Mouse (Mus musculus): ENCODE measurements at regions not wholly inside any gene's neighbourhood (a gene's known extent, or its start where the extent isn't known, plus 50 kb on each side); places are given as distances from the start of the nearest gene placed in this dataset.

DNA sequence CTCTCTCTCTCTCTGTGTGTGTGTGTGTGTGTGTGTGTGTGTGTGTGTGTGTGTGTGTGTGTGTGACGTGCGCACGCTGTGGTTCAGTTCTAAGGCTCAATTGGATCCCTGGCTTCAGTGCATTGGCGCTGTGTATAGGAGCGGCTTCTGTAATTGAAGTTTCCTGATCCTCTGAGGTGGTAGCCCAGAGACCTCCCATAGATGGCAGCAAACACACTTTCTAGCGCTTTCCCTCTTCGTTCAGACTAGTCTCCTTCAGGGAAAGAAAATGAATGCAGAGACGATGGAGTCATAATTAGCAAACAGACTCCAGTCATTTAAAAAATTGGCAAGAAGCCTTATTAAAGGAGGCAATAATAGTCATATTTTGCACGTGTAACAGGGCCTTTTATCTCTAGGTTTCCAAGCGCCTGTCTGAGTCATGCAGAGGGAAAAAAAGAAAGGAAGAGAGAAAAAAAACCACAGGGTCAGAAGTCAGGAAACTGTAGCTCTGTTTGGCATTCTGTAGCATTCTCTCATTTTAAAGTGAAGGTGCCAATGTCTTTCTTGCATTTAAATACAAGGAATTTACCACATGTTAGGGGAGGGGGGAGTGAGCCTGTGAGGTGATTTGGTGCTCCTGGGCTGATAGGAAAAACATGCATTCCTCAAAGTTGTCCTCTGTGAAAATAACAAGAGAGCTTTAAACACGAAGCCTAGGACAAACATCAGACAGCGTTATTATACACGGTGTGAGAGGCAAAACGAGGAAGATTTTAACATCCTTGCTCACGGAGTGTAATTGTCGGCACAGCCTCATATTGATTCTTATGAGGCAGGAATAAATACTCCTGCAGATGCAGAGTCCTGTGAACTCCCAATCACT lies 439.4 kb upstream of the Kif2a start:
- DNase-seq = peak; percentile 67 to 74

DNA sequence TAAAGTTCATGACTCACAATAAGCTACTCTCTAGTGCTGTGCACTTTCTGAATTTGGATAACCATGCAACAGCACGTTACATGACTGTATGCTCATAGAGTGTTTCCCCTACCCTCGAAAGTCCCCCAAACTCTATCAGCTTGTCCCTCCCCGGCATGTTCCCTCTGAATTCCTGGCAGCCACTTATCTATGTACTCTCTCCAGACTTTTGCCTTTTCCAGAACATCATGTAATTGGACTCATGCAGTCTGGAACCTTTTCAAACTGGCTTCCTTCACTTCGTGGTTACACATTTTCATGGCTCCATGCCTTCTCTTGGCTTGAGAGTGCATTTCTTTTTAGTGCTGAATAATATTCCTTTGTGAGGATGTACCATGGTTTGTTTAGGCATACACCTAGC lies 436.8 kb upstream of the Kif2a start:
- no peak for DNase-seq

DNA sequence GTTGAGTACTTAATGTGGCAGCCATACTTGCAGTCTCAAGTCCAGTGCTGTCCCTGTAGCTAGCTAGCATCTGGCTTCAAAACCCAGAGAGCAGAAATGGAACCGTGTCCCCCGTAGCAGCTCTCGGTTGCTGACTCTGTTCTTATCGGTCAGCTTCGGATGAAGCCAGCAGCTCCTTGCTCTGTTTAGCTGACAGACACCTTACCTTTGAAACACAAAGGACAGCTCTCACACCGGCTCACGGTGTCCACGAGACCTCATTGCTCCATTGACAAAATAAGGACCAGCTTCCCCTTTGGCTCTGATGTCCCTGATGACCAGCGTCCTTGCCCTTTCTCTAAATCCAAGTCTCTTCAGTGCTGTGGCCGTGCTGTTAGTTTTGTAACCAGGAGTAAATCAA lies 435.3 kb upstream of the Kif2a start:
- DNase-seq = no peak

DNA sequence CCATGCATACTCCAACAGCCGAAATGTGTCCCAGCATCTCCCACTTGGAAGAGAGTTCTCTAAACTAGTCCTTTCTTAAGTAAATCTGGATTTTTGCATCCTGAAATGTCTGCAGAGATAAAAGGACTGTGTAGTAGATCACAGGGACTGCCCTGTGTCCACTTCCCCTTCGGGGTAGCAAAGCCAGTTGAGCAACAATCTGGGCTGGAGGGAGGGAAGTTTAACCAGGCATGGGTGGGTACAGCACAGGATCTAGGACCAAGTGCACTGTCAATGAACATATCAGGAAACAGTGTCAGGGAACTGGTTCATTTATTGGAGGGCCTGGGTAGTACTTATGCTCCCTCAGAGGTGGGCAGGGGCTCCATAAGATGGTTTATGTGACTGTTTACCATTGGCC lies 434.5 kb upstream of the Kif2a start:
- DNase-seq = no peak

DNA sequence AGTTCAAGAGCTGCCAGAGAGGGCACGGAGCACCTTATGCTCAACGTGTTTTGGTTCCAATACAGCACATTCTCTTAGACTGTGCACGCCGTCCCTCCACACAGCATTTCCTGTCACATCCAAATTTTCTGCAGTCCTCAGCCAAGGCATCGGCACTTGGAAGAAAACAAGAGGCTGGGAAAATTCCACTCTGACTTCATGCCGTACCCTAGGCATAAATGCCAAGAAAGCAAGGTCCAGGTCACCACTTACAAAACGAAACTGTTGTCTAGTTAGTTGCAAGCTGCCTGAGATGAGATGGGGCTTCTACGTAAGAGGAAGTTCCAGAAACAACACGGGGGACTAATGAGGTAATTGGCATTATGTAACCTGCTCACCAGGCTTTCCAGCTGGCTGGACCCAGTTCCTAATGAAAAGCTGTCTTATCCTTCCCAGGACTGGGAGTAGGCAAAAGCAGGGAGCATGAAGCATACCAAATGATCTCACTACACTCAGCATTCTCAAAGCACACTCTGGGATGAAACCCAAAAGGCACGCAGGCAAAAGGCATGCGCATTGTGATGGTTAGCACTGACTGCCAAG lies 427.8 kb upstream of the Kif2a start:
- peak; percentile 55 to 77 for DNase-seq

DNA sequence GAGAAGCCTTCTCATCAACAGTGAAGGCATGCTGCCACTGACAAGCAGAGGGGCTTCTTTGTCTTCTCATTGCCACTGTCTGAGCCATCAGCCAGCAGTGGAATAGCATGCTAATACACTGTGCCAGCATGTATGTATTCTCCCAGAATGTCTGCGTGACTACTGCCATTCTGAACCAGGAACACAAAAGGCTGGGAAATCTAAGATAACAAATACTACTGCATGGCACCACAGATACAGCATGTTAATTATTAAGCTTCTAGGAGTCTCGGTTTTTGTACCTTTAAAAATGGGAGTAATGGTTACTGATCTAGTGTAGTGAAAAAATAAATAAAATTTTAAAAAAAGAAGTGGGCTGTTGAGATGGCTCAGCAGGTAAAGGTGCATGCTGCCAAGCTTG lies 425.9 kb upstream of the Kif2a start:
- DNase-seq = no peak

DNA sequence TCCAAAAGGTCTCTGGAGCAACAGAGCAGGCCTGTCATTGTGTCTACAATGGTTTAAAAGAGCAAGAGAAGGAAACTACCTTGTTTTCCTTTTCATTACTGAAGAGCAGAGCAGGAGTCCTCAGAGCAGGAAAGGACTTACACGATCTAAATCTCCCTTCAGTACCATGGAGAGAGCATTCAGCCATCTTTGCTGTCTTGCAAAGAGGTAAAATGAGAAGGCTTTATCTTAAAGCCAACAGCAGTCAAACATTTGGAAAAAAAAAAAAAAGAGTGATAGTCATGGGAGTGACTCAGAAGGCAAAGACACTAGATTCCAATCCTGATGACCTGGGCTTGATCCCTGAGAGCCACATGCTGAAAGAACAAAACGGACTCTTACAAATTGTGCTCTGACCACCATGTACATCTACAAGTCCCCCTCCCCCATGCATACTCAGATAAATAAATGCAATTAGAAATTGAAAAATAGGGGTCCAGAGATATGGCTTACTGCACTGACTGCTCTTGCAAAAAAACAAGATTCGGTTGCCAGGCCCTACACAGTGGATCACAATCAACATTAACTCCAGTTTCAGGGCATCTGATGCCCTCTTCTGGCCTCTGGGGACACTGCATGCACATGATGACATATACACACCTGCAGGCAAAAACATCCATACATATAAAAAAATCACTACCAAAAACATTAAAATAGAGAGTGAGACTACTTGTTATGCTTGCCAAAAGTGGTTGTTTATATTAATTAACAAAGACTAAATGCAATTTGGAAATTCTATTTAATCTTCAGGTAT lies 397.6 kb upstream of the Kif2a start:
- no peak for DNase-seq

DNA sequence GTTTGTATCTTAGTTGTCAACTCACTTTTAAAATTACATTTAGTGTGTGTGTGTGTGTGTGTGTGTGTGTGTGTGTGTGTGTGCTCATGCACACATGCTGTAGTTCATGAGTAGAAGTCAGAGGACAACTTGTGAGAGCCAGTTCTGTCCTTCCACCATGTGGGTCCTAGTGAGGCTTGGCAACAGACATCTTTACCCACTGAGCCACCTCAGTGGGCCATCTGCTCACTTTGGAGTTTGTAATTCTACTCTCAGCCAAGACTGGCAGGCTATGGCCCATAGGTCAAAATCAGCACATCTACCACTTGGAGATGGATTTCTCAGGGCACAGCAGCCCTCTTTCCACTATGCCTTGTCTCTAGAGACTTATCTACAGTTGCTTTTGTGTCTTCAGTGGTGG lies 388.3 kb upstream of the Kif2a start:
- DNase-seq = no peak

DNA sequence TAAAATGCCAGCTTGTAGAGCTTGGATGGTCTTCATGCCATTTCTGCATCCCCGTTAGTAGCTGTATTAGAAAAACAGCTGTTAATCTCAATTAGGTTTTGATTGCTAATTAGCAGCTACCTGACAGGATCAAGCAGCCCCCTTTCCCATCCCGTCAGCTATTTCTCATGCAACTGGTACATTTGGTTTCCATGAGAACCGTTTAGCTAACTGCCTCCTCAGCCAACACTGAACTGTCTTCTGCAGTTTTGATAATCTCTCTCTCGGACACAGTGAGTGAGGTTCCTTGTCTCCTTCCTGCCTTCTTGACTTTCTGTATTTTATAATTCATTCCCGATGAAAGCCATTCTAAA lies 385.7 kb upstream of the Kif2a start:
- DNase-seq = no peak

DNA sequence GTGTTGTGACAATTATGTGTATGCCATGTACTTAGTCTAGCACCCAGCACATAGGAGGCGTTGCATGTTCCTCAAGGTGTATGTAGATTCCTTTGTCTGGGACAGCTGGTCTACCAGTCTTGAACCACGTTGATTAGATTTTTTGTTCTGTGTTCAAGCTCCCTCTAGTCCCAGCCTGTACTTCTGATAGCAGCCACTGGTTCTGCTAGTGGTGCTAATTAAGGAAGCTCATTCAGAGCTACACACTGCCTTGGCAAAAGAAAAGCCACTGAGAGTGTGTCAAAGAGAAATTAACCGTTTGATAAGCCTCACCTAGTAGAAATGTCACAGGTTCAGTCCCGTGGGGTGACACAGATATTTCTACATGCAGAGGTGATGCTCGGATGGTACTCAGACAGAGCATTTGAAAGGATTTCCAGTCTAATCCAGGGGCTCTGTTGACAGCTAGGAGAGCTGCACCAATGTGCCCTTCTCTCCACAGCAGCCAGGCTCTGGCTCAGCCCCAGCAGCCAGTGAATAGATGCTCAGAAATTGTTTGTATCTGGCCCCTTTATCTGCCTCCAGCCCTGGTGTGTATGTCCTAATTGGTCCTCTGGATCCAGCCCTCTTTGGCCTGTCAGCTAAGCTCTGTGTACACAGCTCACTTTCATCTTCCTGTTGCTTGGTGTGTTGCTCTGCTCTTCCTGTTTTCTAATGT lies 385.2 kb upstream of the Kif2a start:
- no peak for DNase-seq

DNA sequence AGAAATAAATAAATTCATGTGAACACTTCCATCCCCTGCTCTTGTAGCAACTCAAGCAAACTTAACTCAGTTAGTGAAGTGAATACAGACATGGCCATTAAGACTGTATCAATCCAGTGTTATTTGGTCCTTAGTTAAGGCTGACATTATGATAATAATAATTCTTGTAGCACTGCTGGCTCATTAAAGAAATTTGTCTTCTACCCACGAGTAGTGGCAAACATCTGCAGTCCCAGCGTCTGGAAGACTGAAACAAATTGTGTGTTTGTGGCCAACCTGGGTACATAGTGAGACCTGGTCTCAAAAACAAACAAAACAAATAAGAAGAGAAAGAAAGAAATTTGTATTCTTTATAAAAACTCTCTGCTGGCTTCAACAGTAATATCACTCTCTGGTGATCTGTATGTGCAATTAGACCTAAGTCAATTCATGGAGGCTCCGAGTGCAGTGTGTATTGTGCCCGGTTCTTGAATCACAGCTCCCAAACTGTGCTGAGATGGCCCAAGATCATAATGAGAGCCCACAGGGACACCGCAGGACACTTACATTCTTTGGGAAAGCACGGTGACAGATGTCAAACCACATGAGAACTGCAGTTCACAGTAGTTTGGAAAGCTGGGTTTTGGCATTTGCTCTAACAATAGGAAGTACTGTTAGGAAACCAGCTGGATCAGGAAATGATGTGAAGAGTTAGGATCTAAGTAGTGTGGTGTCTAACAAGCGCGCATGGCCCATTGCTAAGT lies 376.9 kb upstream of the Kif2a start:
- DNase-seq = no peak

DNA sequence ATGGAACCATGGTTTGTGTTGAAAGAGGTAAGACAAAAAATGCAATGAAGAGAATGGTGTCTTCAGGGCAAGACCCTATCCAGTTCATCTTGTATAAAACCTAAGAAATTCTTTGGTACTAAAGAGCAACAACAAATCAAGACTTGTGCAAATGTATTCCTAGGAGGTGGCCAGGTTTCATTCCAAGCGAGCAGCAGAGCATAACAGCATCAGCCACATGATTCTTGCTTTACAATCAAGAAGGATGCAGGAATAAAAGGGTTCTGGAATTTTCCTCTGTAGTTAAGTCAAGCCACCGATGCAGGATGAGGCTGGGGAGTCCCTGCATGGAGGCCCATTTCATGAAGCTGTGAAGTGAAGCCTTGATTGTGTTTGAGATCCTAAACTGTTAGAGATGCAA lies 374.1 kb upstream of the Kif2a start:
- DNase-seq = peak; percentile 9 to 52

DNA sequence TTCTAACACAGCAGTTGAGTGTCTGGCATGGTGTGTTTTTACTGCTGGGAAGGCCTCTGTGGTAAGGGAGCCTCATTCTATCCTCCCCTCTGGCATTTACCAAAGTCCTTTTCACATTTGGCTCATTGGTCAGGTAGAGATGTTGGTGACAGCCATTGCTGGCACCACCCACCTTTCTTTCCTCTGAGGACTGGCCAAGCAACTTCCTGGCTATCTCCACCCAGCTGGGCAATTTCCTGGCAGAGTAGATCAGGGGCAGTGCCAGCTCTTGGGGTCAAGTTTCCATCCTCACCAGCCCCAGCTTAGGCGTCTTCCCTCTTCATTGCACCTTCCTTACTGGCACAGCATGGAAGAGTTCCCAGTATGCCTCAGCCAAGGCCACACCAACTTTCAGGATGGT lies 372.5 kb upstream of the Kif2a start:
- DNase-seq = no peak

DNA sequence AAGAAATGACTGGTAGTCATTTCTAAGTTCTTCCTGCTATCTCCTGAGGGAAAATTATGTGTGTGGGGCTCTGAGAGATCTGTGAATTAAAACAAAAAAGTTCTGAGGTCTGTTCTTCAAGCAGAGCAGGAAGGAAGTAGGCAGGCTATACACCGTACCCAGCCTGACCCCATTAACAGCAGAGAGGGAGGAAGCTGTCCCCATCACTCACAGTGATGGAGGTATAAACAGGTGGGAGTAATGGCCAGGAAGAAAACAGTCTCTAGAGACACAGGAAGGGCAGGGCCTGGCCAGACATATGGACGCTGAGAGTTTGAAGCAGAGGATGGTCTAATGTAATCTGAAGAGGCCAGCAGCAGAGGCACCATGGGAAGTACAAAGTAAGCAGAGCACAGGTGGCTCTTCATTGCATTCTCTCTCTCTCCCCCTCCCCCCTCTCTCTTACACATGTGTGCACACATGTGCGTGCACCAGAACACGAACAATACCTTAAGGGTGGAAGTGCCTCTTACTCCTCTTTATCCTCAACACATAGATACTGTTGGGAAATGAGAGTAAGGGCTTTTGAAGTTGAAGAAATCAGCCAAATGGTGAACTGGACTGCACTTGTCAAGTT lies 367.7 kb upstream of the Kif2a start:
- DNase-seq = no peak

DNA sequence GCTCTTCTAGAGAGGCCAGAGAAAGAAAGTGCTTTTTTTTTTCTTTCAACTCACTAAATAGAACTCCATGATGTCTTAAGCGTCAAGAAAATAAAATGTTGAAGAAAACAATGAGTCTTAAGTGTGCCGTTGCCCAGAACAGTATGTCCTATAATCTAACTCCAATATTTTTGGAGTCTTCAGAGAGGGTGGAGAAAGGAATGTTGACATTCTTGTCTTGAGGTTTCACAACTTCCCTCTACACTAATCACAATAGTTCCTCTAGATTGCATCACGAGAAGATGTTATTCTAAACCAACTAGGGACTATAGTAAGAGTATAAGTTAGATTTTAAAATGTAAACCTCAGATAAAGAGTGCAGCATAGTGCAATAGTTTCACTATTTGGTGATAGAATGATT lies 367.1 kb upstream of the Kif2a start:
- no peak for DNase-seq

DNA sequence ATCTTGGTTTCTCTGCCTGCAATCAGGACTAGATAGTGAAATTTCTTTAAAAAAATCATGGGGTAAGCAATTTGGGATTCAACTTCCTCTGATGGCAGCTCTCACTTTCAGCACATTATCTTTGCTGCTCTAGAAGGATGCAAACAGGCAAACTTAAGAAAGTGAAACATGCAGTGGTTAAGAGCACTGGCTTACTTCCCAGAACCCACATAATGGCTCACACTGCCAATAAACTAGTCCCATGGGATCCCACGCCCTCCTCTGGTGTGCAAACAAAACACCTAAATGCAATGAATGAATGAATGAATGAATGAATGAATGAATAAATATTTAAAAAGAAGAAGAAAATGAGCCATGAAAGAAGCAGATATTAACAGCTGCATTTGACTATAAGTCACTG lies 356.1 kb upstream of the Kif2a start:
- no peak for DNase-seq

DNA sequence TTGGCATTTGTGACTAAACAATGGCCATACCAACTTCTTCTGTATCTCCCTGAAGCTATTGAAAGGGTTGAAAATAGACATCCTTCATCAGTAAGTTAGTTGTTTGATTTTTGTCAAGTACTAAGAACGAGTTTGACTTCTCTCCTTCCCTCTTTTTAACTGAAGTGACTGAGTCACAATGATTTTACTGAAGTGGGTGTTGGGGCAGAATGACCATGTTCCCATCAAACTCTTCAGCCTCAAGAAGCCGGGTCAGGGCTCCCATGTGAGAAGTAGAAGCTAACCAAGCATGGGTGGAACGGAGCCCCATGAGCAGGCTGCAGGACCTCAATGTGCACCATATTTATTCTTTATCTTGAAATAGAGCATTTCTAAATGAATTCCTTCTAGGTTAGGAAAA lies 350.7 kb upstream of the Kif2a start:
- no peak for DNase-seq

DNA sequence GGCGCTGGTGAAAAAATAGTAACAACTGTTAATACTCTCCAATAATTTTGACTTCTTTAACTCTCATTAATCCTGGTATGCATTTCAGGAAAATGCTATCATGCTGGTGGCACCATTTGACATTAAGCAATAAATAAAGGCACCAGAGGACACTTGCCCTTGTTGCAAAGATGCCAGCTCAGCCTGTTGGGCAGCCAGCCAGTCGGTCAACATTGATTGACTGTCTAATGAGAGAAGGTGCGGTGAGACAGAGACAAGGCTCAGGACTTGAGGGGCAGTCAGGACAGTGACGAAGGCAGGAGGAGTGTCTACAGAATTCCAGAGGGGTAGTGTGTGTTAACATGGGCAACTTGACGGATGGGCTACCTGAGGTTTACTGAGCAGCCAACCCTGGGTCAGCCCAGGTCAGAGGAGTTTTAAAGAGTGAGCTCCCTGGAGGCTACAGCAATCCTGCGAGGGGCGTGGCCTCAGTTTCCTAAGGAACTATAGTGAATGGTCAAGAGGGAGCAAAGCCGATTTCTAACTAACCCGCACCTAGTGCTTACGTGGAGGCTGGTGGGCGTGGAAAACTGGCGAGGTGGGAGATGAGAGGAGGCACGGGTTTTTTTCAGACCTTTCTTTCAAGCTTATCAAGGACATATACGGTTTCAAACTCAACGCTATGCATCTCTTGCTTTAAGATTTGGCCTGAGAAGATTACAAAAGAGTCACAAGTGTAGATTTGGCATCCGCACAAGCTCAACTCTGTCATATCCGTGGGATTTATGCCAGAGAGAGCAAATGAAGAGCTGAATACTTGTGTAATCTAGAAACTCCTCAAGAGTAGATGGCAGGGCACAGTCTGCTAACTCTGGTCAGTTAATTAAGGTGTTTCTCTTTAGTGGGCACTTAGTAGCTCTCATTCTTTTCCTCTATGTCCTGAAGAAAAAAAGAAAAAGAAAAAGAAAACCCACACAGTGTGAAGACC lies 350.0 kb upstream of the Kif2a start:
- DNase-seq = peak; percentile 43 to 53

DNA sequence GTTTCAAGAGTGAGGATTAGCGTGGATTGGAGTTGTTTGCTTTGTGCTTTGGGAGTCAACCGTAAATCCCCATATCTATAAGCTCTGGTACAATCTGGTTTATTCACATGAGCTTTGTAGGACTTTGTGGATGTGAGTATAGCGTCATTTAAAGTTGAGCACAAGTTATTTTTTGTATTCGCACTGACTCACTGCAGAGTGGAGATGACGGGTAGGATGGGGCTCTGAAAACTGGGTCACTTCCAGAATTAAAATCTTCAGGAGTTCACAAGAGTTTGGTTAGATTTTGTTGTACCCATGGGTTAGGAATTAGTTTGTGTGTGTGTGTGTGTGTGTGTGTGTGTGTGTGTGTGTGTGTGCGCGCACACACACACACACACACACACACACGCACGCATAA lies 345.7 kb upstream of the Kif2a start:
- DNase-seq = no peak

DNA sequence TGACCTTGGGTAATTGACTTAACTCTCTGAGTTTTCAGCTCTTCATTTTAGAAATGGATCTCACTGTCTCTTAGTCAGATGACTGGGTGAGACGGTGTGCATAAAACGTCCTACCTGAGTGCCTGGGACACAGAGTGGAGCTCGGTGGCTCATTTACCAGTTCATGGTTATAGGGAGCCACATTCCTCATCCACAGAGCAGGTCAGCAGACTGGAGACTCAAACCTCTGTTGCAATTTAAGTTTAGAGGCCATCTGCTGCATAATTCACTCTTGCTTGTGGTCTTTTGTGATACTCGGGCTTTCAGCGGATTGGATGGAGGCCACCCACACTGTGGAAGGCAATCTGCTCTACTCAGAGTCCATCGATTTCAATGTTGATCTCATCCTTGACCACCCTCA lies 343.8 kb upstream of the Kif2a start:
- no peak for DNase-seq

DNA sequence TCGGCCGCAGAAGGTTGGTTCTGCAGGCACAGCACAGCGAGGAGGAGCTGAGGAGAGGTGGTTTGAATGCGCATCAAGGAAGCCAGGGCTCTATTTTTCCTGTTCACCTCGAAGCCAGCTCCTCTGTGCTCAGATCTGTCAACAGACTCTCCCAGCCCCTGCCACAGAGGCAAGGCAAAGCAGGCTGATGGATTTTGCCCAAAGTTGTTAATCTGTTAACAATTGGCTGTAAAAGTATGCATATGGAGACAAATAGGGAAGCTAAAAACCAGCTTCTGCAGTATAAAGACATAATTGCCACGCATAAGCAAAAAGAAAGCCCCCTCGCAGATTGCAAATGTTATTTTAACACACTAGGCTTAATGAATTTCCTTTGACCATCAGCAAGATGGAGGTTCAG lies 343.3 kb upstream of the Kif2a start:
- no peak for DNase-seq

Data from kidney, postnatal 25 days (tissue).